Mouse (Mus musculus) adrenal gland, postnatal 0 days (tissue): ENCODE data around the gene Ost4. TPM values are rescaled to one million over a fixed set of nuclear protein-coding genes. Genes with fewer than 3 reads are reported as not detected.

ENCODE experiments used
- polyA plus RNA-seq: library from polyadenylated mRNA; unstranded; fragments of >200 nt; fragmentation: Nextera tagmentation; extraction: Ambion mirVana; gene quantifications from 2 replicates; pipeline ENCODE4 v1.2.1, GENCODE M21; 2015

The Ost4 gene
- 572 and 713 TPM in 2 replicates for polyA plus RNA-seq

GRCm38 (mm10) chr5:30907413-30908059 is at the start of gene Ost4:
Gene Ost4, minus strand, starts transcription at chr5:30907788.

DNA sequence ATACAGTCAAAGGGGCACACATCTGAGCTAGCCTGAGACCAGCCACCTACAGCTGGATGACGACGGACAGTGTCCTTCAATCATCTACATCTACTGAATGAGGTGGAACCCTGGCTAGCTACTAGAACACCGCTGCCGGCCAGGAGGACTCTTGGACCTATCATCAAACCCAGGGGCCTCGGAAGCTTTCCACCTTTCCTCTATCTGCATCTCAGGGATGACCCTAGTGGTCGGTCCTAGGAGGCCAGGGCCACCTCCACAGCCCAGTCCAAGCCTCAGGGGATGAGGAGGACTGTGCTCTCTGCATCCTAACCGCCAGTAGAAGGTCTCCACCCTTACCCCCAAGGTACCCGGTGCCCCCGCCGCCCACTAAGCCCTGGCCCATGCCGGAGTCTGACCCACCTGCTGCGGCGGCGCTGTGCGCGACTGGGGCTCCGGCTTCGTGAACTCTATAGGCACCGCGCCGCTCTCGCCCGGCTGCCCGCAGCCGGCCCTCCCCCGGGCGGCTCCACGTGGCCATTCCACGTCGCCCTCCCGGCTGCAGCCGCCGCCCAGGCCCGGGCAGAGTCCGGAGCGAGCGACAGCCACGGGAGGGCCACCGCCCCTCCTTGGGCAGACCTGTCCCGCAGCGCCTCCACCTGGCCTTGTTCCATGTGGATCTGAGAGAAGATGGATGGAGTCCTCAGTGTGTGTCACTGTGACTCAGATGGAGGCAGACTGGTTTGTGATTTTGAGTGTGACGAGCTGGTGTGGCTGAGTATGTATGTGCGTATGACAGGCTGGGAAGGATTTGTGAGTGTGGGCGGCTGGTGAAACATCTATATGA is 37.6 kb upstream of the Ost4 start, which contains the start of gene Cgref1:
Cgref1 (minus strand) TSS at position 636 of the 826 bp plus-strand sequence.

DNA sequence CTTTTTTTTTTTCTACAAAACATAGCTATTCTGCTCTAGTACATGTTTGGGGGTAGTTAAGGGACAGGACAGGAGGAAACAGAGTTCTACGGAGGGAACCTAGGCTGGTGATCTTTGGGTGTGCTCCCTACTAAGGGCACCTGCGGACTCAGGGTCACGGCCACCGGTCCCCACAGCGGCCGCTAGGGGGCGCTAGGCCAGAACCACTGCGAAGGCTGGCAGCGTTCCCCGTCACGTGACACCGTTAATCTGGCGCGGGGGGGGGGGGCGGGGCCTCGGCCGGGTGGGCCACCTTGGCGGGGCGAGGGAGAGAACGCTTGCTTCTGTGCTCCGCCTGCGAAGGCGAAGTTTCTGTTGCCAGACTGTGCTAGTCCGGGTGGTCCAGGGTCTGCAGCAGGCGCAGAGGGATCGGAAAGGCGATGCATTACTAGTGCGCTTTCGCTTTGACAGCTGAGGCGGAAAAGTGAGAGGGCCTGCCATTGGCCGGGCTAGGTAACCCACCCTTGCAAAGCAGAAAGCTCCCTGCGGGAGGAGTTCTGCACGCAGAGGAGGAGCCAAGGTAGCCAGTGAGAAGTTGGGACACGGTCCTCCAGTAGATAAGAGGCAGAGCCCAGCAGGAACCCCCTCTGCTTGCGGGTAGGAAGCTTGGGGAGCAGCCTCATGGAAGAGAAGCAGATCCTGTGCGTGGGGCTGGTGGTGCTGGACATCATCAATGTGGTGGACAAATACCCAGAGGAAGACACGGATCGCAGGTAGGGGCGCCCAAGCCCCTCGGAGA is 13.9 kb upstream of the Ost4 start, which contains the start of gene Khk:
Khk (plus strand) TSS at position 176 of the 778 bp plus-strand sequence.

DNA sequence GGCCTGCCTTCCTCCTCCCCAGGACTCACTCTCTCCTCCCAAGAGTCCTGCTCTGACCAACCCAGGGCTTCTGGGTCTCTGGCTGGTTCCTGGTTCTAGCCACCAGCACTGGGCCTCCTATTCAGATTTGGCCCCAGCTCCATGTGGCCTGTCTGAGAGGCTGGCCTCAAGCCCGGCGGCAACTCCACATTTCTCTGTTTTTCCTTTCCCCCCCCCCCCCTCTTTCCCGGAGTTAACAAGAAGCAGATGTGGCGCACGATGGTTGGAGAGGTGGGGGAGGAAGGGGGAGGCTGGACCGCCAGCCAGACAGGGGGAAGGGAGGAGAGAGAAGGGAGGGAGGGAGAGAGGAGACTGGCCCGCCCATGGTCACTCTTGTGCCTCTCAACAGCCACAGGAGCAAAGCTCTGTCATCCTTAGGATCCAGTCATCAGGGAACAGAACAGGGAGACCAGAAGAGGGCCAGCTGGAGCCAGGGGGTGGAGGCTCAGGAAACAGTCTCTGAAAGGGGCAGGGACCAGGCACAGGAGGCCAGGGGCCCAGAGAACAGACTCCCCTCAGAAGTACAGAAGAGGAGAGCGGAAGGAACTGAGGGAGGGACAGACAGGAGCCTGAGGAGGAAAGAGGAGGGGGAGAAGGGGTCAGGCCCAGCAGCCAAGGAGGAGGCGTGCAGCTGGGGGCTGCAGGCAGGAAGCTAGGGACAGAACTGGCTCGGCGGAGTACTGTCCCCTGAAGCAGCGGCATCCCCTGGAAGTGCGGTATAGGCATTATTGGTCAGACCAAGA is 5.7 kb upstream of the Ost4 start, which contains the start of gene Emilin1:
Emilin1 (plus strand) TSS at position 343 of the 782 bp plus-strand sequence.

GRCm38 (mm10) chr5:30888337-30889087 is 19.1 kb downstream of the Ost4 start, which contains the start of gene Agbl5:
Gene Agbl5, plus strand, starts transcription at chr5:30888694.

GRCm38 (mm10) chr5:30867712-30868111 is 39.9 kb downstream of the Ost4 start, which contains the start of gene Tmem214:
Gene Tmem214, plus strand, starts transcription at chr5:30868012.

Other genes starting within 250 kb of the Ost4 start
- 101 and 119 TPM in 2 replicates for gene Cenpa, start 241.0 kb downstream of the Ost4 start, polyA plus RNA-seq
- gene Dpysl5, start 196.2 kb downstream of the Ost4 start, polyA plus RNA-seq = 7.5 and 31.0 TPM in 2 replicates
- gene Mapre3, start 93.1 kb downstream of the Ost4 start, polyA plus RNA-seq = 36.6 and 38.0 TPM in 2 replicates
- gene Tmem214, start 39.8 kb downstream of the Ost4 start, polyA plus RNA-seq = 42.4 and 55.2 TPM in 2 replicates
- gene Agbl5, start 19.1 kb downstream of the Ost4 start, polyA plus RNA-seq = 8.5 and 11.6 TPM in 2 replicates
- gene Emilin1, start 5.6 kb upstream of the Ost4 start, polyA plus RNA-seq = 101 and 110 TPM in 2 replicates
- 77.2 and 91.1 TPM in 2 replicates for gene Khk, start 13.6 kb upstream of the Ost4 start, polyA plus RNA-seq
- 7.9 and 17.1 TPM in 2 replicates for gene Cgref1, start 37.8 kb upstream of the Ost4 start, polyA plus RNA-seq
- gene Preb, start 52.6 kb upstream of the Ost4 start, polyA plus RNA-seq = 45.1 and 79.5 TPM in 2 replicates
- 0.65 and 0.84 TPM in 2 replicates for gene Tcf23, start 60.9 kb upstream of the Ost4 start, polyA plus RNA-seq
- 349 and 399 TPM in 2 replicates for gene Atraid, start 140.5 kb upstream of the Ost4 start, polyA plus RNA-seq
- gene Slc5a6, start 141.1 kb upstream of the Ost4 start, polyA plus RNA-seq = 5.9 and 7.6 TPM in 2 replicates
- gene Cad, start 147.0 kb upstream of the Ost4 start, polyA plus RNA-seq = 3.8 and 4.5 TPM in 2 replicates
- gene Dnajc5g, start 198.5 kb upstream of the Ost4 start, polyA plus RNA-seq = not detected in 2 replicates
- gene Slc30a3, start 200.4 kb upstream of the Ost4 start, polyA plus RNA-seq = 0.29 and 2.7 TPM in 2 replicates
- gene Trim54, start 208.9 kb upstream of the Ost4 start, polyA plus RNA-seq = 1.3 TPM in 1 of 2 replicates, not detected in the other
- not detected in 2 replicates for gene Ucn, start 231.0 kb upstream of the Ost4 start, polyA plus RNA-seq
- gene Mpv17, start 246.5 kb upstream of the Ost4 start, polyA plus RNA-seq = 73.8 and 79.7 TPM in 2 replicates